Mouse (Mus musculus) intestine, postnatal 0 days (tissue): ENCODE results near the gene Jph4. TPM values are rescaled to one million over a fixed set of nuclear protein-coding genes. Genes with fewer than 3 reads are reported as not detected.
A peak's percentile ranks its signal among the peaks of the same experiment; 100 is the strongest.

Experiments
- ATAC-seq: fragments of 200-750 bp; cut with Nextera tagmentation; 2 replicates; pipeline ENCODE4 v1.8.0; 2017; ENCODE audit warnings: mild to moderate bottlenecking, moderate TSS enrichment, moderate library complexity
- H3K27ac ChIP-seq: fragments of 300-500 bp; sonication (generic); 2 replicates; pipeline ENCODE4 v1.5.1; 2014; ENCODE audit warnings: mild to moderate bottlenecking, low read depth, low read length, moderate library complexity
- H3K27me3 ChIP-seq: fragments of 300-500 bp; sonication (generic); replicated peaks from 2 replicates; pipeline ENCODE4 v1.6.1; 2014; ENCODE audit warnings: low read length, mixed read lengths; ENCODE audit not compliant: control insufficient read depth, insufficient read depth
- H3K36me3 ChIP-seq: fragments of 300-500 bp; sonication (generic); 2 replicates; pipeline ENCODE4 v1.6.1; 2014; ENCODE audit warnings: mild to moderate bottlenecking, moderate library complexity; ENCODE audit not compliant: control insufficient read depth, insufficient read depth
- H3K4me1 ChIP-seq: fragments of 300-500 bp; sonication (generic); replicated peaks from 2 replicates; pipeline ENCODE4 v1.6.1; 2014; ENCODE audit warnings: antibody characterized with exemption, low read length, mixed read lengths; ENCODE audit not compliant: control insufficient read depth, insufficient read depth
- H3K4me2 ChIP-seq: fragments of 300-500 bp; sonication (generic); replicated peaks from 2 replicates; pipeline ENCODE4 v1.6.1; 2014; ENCODE audit warnings: low read depth, mild to moderate bottlenecking, moderate library complexity
- H3K4me3 ChIP-seq: fragments of 300-500 bp; sonication (generic); 2 replicates; pipeline ENCODE4 v1.5.1; 2014; ENCODE audit warnings: low read depth, low read length
- H3K9ac ChIP-seq: fragments of 300-500 bp; sonication (generic); 2 replicates; pipeline ENCODE4 v1.6.1; 2014; ENCODE audit warnings: mild to moderate bottlenecking, low read depth, low read length
- H3K9me3 ChIP-seq: fragments of 300-500 bp; sonication (generic); 2 replicates; pipeline ENCODE4 v1.6.1; 2016; ENCODE audit warnings: mixed run types; ENCODE audit not compliant: control insufficient read depth
- CTCF ChIP-seq: sonication (generic); IDR thresholded peaks from 2 replicates; pipeline ENCODE4 v1.5.1; 2016; ENCODE audit warnings: low read depth, mild to moderate bottlenecking, control low read depth, antibody characterized with exemption, moderate library complexity
- WGBS: fragments of 180-500 bp; shearing (Covaris S2); extraction: QIAGEN DNeasy Blood & Tissue Kit; methylation state at CpG from one replicate; pipeline ENCODE4 v1.1.7; 2014; 5-methylcytosine and 5-hydroxymethylcytosine counted together
- polyA plus RNA-seq: library from polyadenylated mRNA; unstranded; fragments of >200 nt; fragmentation: Nextera tagmentation; extraction: Ambion mirVana; gene quantifications from 2 replicates; pipeline ENCODE4 v1.2.1, GENCODE M21; 2015

Gene Jph4
- polyA plus RNA-seq, 1 experiment from 2014 or later: 0.90 TPM

DNA sequence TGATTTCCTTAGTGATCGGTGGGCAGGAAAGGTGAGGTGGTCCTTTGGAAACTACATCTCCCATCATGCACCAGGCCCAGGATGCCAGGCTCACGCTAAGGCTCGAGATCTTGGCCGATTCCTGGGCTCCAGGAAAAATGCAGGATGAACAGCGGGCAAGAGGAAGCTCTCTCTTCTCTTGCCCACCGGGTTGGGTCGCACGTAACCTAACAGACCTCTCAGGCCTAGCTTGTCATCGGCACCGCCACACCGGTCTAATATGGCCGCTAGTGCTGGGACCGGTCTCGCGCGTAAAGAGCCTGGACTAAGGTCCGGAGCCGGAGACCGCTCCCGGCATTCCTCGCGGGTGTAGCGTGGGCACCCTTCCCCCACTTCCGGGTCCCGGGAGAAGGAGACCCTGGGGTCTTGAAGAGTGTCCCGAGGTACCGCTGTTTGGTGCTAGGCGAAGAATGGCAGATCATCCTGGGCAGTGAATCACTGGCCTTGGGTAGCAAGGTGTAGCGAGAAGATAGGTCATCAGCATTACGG lies 22.0 kb downstream of the Jph4 start, which contains the start of gene Thtpa:
Thtpa (plus strand) TSS at position 81 of the 528 bp plus-strand sequence.
- 1% methylated on average over 30 of the region's 30 CpGs for WGBS
- H3K4me1 ChIP-seq: 0 out of 2 replicates have a peak, but pooled peaks cover 6% of the 10 kb centered on the region
- H3K4me2 ChIP-seq: peak within 1 kb of the TSS; percentile 69
- H3K36me3 ChIP-seq: peaks cover 15% of the 10 kb centered on the region
- peak within 1 kb of the TSS; percentile 66 for H3K4me3 ChIP-seq
- ATAC-seq: peak; percentile 55
- no peaks in the 10 kb centered on the region for H3K9me3 ChIP-seq
- H3K27ac ChIP-seq: peak within 1 kb of the TSS; percentile 51
- H3K9ac ChIP-seq: peak within 1 kb of the TSS; percentile 73
- no peaks in the 10 kb centered on the region for H3K27me3 ChIP-seq
- no peak for TF ChIP-seq CTCF

DNA sequence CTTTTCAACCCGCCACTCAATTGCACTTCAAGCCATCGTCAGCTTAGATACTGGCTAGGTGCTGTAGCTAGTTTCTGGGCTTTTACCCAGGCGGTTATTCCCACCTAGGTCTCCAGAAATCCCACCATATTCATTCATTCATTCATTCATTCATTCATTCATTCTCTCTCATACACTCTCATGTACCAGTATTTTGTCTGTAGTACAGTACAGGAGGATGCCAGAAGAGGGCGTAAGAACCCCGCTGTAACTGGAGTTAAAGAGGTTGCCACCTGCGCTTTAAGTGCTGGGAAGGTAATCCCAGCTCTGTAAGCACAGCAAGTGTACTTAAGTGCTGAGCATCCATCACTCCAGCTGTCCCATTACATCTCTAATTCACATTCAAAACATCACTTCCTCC lies 22.8 kb downstream of the Jph4 start:
- TF ChIP-seq CTCF: peak; percentile 64
- Histone ChIP-seq H3K27ac (no peak overlapping the region), H3K4me1 (0 out of 2 replicates have a peak, but pooled peaks cover 6% of the 10 kb centered on the region), H3K9ac (no peak overlapping the region), H3K4me3 (no peak overlapping the region), H3K9me3 (no peaks in the 10 kb centered on the region), H3K36me3 (peaks cover 8% of the 10 kb centered on the region), H3K27me3 (no peaks in the 10 kb centered on the region), H3K4me2 (peak overlapping the region; percentile 69; the same call in 1 of the 2 replicates)
- no peak for ATAC-seq
- WGBS: 49% methylated on average over 6 of the region's 6 CpGs

GRCm38 (mm10) chr14:55092011-55092577 lies 24.6 kb downstream of the Jph4 start, which contains the start of gene Zfhx2:
Gene Zfhx2, minus strand, starts transcription at chr14:55092324.
- Histone ChIP-seq H3K27ac (peak within 1 kb of the TSS; percentile 37; the same call in 1 of the 2 replicates), H3K4me2 (peak within 1 kb of the TSS; percentile 76), H3K4me3 (peak within 1 kb of the TSS; percentile 56), H3K4me1 (0 out of 2 replicates have a peak, but pooled peaks cover 6% of the 10 kb centered on the region), H3K9ac (peak within 1 kb of the TSS; percentile 40), H3K27me3 (no peaks in the 10 kb centered on the region), H3K9me3 (no peaks in the 10 kb centered on the region), H3K36me3 (no peaks in the 10 kb centered on the region)
- peak; percentile 78 for ATAC-seq
- under 1% methylated on average over 34 of the region's 34 CpGs for WGBS
- TF ChIP-seq CTCF: peak; percentile 44

- WGBS: 6% methylated on average over 34 of the region's 34 CpGs
- H3K4me3 ChIP-seq: peak overlapping the region; percentile 56
Observed at GRCm38 (mm10) chr14:55091209-55091865, 25.4 kb downstream of the Jph4 start.

GRCm38 (mm10) chr14:55089199-55089947 lies 27.4 kb downstream of the Jph4 start:
- no peak for TF ChIP-seq CTCF
- H3K27me3 ChIP-seq: no peaks in the 10 kb centered on the region
- H3K36me3 ChIP-seq: no peaks in the 10 kb centered on the region
- 63% methylated on average over 13 of the region's 13 CpGs for WGBS
- H3K9me3 ChIP-seq: no peaks in the 10 kb centered on the region
- H3K9ac ChIP-seq: no peak overlapping the region
- no peak for ATAC-seq
- no peak overlapping the region for H3K27ac ChIP-seq
- H3K4me3 ChIP-seq: no peak overlapping the region
- H3K4me2 ChIP-seq: no peak overlapping the region
- no peaks in the 10 kb centered on the region for H3K4me1 ChIP-seq

More at GRCm38 (mm10) chr14:55091209-55091865, 25.4 kb downstream of the Jph4 start:
- no peaks in the 10 kb centered on the region for H3K27me3 ChIP-seq
- H3K4me1 ChIP-seq: 0 out of 2 replicates have a peak, but pooled peaks cover 6% of the 10 kb centered on the region
- peak overlapping the region; percentile 76 for H3K4me2 ChIP-seq
- peak overlapping the region; percentile 40 for H3K9ac ChIP-seq
- no peaks in the 10 kb centered on the region for H3K36me3 ChIP-seq
- TF ChIP-seq CTCF: no peak
- ATAC-seq: no peak
- H3K9me3 ChIP-seq: no peaks in the 10 kb centered on the region
- H3K27ac ChIP-seq: 0 out of 2 replicates have a peak overlapping the region, but pooled peaks have one; percentile 37
